Mouse (Mus musculus) midbrain, embryonic 16.5 days (tissue): ENCODE measurements around the gene Ugt1a5. TPM values are rescaled to one million over a fixed set of nuclear protein-coding genes. Genes with fewer than 3 reads are reported as not detected.
A peak's percentile ranks its signal among the peaks of the same experiment; 100 is the strongest.
"Not testable (repeated sequence)": the region's sequence is repeated elsewhere in the genome, so short reads cannot be mapped to it uniquely, and the experiment has no call there.

ENCODE experiments used
- ATAC-seq: fragments of 200-750 bp; cut with Nextera tagmentation; 2 replicates; pipeline ENCODE4 v1.8.0; 2017; ENCODE audit warnings: moderate TSS enrichment
- H3K27ac ChIP-seq: fragments of 300-500 bp; sonication (generic); 2 replicates; pipeline ENCODE4 v1.5.1; 2014; ENCODE audit warnings: mild to moderate bottlenecking, low read length, mixed read lengths
- H3K27me3 ChIP-seq: fragments of 300-500 bp; sonication (generic); 2 replicates; pipeline ENCODE4 v1.6.1; 2014; ENCODE audit warnings: low read depth, low read length, mixed read lengths; ENCODE audit not compliant: control insufficient read depth, insufficient read depth
- H3K36me3 ChIP-seq: fragments of 300-500 bp; sonication (generic); 2 replicates; pipeline ENCODE4 v1.6.1; 2014; ENCODE audit warnings: mild to moderate bottlenecking, low read length, moderate library complexity, mixed read lengths; ENCODE audit not compliant: control insufficient read depth, insufficient read depth
- H3K4me1 ChIP-seq: fragments of 300-500 bp; sonication (generic); 2 replicates; pipeline ENCODE4 v1.6.1; 2014; ENCODE audit warnings: mild to moderate bottlenecking, low read length, mixed read lengths; ENCODE audit not compliant: control insufficient read depth, insufficient read depth
- H3K4me2 ChIP-seq: fragments of 300-500 bp; sonication (generic); 2 replicates; pipeline ENCODE4 v1.6.1; 2014; ENCODE audit warnings: mild to moderate bottlenecking, low read length, mixed read lengths
- H3K4me3 ChIP-seq: fragments of 300-500 bp; sonication (generic); 2 replicates; pipeline ENCODE4 v1.5.1; 2014; ENCODE audit warnings: low read depth, mild to moderate bottlenecking, low read length, moderate library complexity, mixed read lengths
- H3K9ac ChIP-seq: fragments of 300-500 bp; sonication (generic); 2 replicates; pipeline ENCODE4 v1.6.1; 2014; ENCODE audit warnings: low read depth, low read length, mixed read lengths
- H3K9me3 ChIP-seq: fragments of 300-500 bp; sonication (generic); replicated peaks from 2 replicates; pipeline ENCODE4 v1.6.1; 2014; ENCODE audit warnings: mild to moderate bottlenecking, low read length, mixed read lengths; ENCODE audit not compliant: control insufficient read depth, poor library complexity, severe bottlenecking
- WGBS: fragments of 180-500 bp; shearing (Covaris S2); extraction: QIAGEN DNeasy Blood & Tissue Kit; methylation state at CpG from one replicate; pipeline ENCODE4 v1.1.7; 2014; 5-methylcytosine and 5-hydroxymethylcytosine counted together
- polyA plus RNA-seq: library from polyadenylated mRNA; unstranded; fragments of >200 nt; fragmentation: Nextera tagmentation; extraction: Ambion mirVana; gene quantifications from 2 replicates; pipeline ENCODE4 v1.2.1, GENCODE M21; 2015

Ugt1a5 gene
- not detected in 2 replicates for polyA plus RNA-seq

DNA sequence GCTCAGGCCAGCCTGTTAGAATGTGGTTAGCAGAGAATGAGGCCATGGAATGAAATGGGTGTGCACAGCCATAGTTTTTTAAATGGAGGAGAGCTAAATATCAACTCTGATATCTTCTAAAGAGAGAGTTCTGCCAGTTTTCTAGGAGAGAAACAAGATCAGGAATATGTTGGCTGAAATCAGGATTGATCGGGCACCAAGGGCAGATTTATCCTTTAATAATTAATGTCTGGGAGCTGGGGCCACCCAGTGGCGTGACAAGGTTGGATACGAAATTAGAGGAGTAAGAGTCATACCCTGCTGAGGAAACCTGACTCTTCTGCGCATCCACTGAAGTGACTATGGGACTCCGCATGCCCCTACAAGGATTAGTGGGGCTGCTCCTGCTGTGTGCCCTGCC lies at the start of gene Ugt1a5:
Gene Ugt1a5, plus strand, starts transcription at position 302 of the 400 bp plus-strand sequence.
- Histone ChIP-seq H3K27ac (no peak within 1 kb of the TSS), H3K27me3 (no peaks in the 10 kb centered on the region), H3K4me3 (no peak within 1 kb of the TSS), H3K9me3 (no peaks in the 10 kb centered on the region), H3K4me1 (no peaks in the 10 kb centered on the region), H3K9ac (no peak within 1 kb of the TSS), H3K4me2 (no peak within 1 kb of the TSS), H3K36me3 (no peaks in the 10 kb centered on the region)
- no peak for ATAC-seq
- WGBS = 79% methylated on average over 5 of the region's 5 CpGs

DNA sequence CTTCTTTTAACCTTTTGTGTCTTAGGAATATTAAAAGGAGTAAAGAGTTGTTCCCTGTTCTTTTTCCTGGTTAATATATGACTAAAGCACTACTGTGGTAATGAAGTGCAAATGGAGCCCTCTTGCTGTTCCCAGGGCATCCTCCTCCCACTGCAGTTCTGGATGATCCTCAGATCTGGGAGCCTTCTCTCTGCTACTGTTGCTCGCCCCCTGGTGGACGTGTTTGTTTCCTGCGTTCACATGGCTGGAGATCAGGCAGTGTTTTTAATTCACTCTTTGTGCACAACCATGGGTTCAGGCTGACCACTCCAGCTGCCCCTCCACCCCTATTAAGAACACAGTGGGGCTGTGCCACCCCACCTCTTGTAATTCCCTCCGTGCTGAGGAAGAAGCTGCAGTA lies 45.3 kb upstream of the Ugt1a5 start:
- ATAC-seq, H3K4me2 ChIP-seq, H3K27ac ChIP-seq, H3K27me3 ChIP-seq, H3K4me1 ChIP-seq, H3K9me3 ChIP-seq, H3K4me3 ChIP-seq, H3K36me3 ChIP-seq, H3K9ac ChIP-seq: not testable (repeated sequence)
- WGBS = 11% methylated on average over 4 of the region's 4 CpGs

DNA sequence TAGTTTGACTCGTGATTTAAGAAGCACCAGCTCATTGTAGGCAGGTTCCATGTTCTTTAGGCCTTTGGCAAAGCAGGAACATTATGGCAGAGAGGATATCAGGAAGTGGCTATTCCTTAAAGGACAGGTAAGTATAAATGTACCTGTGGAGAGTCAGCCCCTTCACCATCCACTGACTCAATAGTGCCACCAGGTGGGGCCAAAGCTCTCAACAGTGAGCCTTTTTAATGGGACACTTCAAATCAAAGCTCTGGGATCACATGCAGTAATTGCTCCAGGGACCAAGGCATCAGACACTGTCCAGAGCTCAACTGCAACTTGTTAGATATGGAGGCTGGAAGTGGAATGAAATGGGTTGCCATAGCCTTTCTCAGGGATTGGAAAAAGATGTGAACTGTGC lies 44.3 kb upstream of the Ugt1a5 start:
- not testable (repeated sequence) for H3K9me3 ChIP-seq, H3K4me1 ChIP-seq, H3K4me2 ChIP-seq, ATAC-seq, H3K4me3 ChIP-seq, H3K36me3 ChIP-seq, H3K27ac ChIP-seq, H3K27me3 ChIP-seq, H3K9ac ChIP-seq
- WGBS = no CpG with 5 or more reads among the region's 1 CpGs

DNA sequence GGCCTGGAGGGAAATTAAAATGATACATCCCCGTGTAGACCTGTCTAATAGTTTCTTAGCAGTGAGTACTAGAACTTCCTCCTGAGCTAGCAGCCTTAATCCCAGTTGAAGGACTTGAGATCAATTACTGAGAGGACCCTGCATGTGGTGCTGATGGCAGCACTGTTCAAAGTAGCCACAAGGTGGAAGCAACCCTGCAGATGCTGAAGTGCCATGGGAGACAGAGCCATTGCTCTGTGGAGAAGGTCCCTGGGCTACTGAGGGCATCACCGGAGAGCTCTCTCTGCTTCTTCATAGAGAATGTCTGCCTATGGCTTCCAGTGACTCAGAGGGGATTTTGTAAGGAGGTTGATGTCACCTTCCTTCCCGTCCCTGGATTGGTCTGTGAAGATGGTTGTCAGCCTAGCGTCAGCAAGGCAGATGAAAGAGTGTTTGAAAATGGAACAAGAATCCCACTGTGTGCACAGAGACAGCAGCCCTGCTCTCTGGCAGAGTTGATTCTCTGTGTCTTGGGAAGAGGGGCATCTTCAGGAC lies 39.9 kb upstream of the Ugt1a5 start:
- H3K27ac ChIP-seq, H3K9ac ChIP-seq, H3K27me3 ChIP-seq, H3K4me1 ChIP-seq, H3K4me3 ChIP-seq, H3K9me3 ChIP-seq, H3K4me2 ChIP-seq, ATAC-seq, H3K36me3 ChIP-seq: not testable (repeated sequence)
- WGBS = 74% methylated on average over 3 of the region's 4 CpGs

DNA sequence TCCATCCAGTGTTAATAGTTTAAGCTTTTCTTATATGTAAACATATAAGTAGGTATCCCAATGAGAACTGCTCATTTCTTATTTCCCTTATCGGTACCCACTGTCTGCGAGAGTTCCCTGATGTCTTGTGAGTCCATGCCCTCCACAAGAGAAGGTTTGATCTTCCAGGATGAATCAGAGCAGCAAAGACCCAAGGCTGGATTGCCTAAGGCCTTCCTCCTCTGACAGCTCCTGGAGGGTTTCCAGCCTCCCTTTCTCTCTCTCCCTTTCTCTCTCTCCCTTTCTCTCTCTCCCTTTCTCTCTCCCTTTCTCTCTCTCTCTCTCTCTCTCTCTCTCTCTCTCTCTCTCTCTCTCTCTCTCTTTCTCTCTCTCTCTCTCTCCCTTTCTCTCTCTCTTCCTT lies 36.7 kb upstream of the Ugt1a5 start:
- H3K27me3 ChIP-seq, H3K4me1 ChIP-seq, H3K4me3 ChIP-seq, H3K9ac ChIP-seq, H3K9me3 ChIP-seq, ATAC-seq, H3K36me3 ChIP-seq, H3K27ac ChIP-seq, H3K4me2 ChIP-seq: not testable (repeated sequence)
- WGBS = 74% methylated on average over 2 of the region's 2 CpGs

DNA sequence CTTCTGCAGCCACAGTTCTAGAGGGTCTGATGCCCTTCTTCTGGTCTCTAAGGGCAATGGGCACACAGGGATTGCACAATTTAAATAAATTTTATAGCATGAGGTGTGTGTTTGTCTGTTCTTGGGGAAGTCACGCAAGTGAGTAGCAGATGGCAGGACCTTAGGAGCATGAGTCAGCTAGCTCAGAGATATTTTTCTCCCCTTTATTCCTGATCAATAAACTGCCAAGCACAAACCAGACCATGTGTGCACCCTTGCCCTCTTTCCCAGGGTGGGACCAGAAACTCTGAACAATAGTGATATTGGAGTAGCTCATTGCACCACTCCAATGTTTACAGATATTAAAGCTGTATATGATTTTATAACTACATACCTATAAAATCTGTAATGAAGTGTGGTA lies 35.6 kb upstream of the Ugt1a5 start:
- H3K4me2 ChIP-seq, H3K4me3 ChIP-seq, H3K9ac ChIP-seq, H3K9me3 ChIP-seq, H3K27ac ChIP-seq, H3K27me3 ChIP-seq, ATAC-seq, H3K4me1 ChIP-seq, H3K36me3 ChIP-seq: not testable (repeated sequence)
- WGBS = 97% methylated on average over 1 of the region's 1 CpGs

DNA sequence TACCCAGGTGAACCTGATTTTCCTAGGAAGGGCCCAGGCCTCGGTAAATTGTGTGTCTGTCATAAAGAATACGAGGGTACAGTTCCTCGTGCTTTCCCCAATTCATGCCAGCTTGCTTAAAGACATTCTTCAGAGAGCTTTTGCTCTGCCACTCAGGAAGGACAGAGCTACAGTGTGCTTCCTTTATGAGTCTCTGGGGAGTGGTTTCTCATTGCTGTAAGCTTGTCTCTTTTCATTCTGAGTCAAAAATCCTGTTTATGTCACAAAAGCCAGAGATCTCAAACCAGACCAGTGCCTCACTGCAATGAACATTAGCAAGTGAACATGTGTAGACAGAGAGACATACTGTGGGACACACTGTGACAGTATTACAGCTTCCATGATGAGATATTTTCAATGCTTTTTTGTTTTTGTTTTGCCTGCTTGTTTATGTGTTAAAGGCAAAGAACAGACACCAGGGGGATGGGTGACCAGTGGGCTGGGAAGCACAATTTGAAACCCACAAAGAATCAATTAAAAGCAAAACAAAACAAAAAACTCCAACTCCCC lies 31.8 kb upstream of the Ugt1a5 start:
- Histone ChIP-seq H3K27ac (peak overlapping the region; percentile 3; the same call in 1 of the 2 replicates), H3K9me3 (no peaks in the 10 kb centered on the region)
- 67% methylated on average over 3 of the region's 3 CpGs for WGBS

DNA sequence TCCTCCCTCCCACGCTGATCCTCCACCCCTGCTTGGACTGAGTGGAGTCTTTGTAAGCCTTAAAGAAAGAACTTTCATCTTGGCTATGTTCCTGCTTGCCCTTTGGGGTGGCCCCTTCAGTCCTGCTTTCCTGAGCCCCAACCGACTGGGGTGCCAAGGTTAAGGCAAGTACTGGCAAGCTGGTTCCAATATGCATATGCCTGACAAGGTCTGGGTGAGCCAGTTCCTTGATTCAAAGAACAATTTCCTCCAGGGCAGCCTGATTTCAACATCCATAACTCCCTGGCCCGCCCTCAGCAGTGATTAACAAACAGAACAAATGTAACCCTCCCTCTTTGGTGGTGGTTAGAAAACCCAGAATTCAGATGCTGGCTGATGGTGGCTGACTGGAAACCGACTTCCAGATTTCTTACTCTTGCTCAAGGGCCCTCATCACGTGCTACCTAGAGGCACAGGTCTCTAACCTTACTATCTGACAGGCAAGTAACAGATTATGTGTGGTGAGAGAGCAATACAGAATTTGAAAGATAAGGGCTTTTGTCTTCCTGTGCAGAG lies 31.3 kb upstream of the Ugt1a5 start, which contains the start of gene Ugt1a6a:
Gene Ugt1a6a, plus strand, starts transcription at position 353 of the 555 bp plus-strand sequence.
- not testable (repeated sequence) for H3K4me3 ChIP-seq, H3K4me1 ChIP-seq, H3K27me3 ChIP-seq, H3K9me3 ChIP-seq, H3K4me2 ChIP-seq, H3K9ac ChIP-seq, H3K36me3 ChIP-seq
- ATAC-seq = peak; percentile 75
- H3K27ac ChIP-seq = peak within 1 kb of the TSS; percentile 3; the same call in 1 of the 2 replicates
- 49% methylated on average over 5 of the region's 5 CpGs for WGBS

More for the DNA sequence above, 31.8 kb upstream of the Ugt1a5 start:
- Histone ChIP-seq H3K4me2 (no peak overlapping the region), H3K36me3 (no peaks in the 10 kb centered on the region), H3K27me3 (no peaks in the 10 kb centered on the region), H3K4me3 (no peak overlapping the region), H3K9ac (no peak overlapping the region), H3K4me1 (no peaks in the 10 kb centered on the region)
- peak; percentile 14; the same call in 1 of the 2 replicates for ATAC-seq

DNA sequence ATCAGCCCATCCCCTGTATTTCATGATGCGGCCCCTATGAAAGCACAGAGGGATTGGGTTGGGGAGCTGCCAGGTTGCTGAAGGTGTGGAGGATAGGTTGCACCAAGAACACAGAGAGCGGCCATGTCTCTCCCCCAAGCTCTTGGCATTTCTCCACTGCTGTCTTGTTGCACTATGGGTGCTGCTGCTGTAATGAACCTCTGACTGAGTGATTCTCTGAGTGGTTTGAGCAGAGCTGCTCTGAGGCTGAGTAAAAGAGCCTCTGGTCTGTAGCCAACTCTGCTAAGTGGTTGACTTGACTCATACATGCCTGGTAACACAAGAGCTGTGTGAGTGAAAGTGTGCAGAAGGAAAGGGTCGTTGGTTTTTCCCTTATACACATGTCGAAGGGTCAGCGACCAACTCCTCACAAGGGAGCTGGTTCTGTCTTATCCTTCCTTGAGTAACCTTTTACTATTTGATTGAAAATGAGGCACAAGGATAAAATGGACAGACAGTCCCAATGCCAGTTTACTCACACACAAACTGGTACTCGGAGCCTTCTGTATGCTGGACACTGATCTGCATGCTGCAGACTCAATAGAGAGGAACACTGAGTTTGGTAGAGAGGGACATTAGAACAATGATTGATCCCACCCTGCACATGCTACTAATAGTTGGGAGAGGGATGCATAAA lies 30.4 kb upstream of the Ugt1a5 start:
- 87% methylated on average over 5 of the region's 6 CpGs for WGBS
- not testable (repeated sequence) for H3K9me3 ChIP-seq, H3K4me1 ChIP-seq, H3K4me2 ChIP-seq, H3K36me3 ChIP-seq, ATAC-seq, H3K4me3 ChIP-seq, H3K27me3 ChIP-seq, H3K9ac ChIP-seq, H3K27ac ChIP-seq
